Mouse (Mus musculus) layer of hippocampus, adult 6 months (tissue): ENCODE measurements around the gene Olfr1260. TPM values are rescaled to one million over a fixed set of nuclear protein-coding genes. Genes with fewer than 3 reads are reported as not detected.

Source experiments
- long read RNA-seq, 2 experiments: library from polyadenylated mRNA; unstranded; transcript quantifications; one replicate each; pipeline ENCODE4 v2.0.0; 2019 to 2020
- polyA plus RNA-seq: library from polyadenylated mRNA; unstranded; fragments of <200 nt; fragmentation: Nextera tagmentation; gene quantifications from 2 replicates; pipeline ENCODE4 v1.2.3, GENCODE M21; 2021

Gene Olfr1260
- not detected in 2 replicates for polyA plus RNA-seq
- long read RNA-seq, experiment 1, result 0 reads
- long read RNA-seq, experiment 2, result 0 reads

DNA sequence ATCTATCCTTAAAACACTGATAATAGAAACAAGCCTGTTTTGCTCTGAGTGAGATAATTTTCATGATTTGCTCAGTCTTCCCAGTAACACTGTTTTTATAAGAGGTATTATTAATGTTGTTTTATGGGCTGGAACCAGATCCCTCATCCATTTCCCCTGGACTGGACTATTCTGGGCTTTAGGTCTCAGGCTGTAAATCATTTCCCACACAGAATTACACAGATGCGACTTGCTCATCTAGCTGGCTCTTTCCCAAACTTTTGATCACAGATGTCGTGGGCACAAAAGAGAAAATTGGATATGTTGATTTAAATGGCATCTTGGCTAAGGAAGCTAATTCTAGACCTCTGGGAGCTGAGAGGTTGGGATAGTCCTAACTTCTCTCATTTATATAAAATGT, at the start of gene Olfr1260:
Olfr1260 (plus strand) TSS at position 157 of the 400 bp plus-strand sequence.

GRCm38 (mm10) chr2:89927009-89927408, 47.1 kb upstream of the Olfr1260 start, which contains the start of gene Olfr1258:
TSS of gene Olfr1258 (plus strand) at chr2:89927309.

DNA sequence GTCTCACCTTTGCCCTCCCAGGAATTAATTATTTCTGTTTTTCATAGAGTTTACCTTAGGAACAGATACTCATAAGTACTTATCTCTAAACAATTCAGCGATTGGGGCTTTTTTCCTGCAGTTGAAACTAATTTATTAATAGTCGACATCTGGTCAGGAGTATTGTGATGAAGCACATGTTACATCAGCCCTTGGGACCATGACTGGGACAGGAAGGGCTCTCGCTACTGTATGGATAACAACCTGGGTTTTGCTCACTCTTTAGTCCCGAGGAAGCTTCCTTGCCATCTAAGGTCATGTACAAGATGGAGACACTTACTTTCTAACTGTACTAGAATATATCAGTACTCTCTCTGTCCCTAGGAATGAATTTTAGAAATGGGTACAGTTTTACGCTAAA, 25.6 kb upstream of the Olfr1260 start, which contains the start of gene Olfr1259:
Olfr1259 (minus strand) TSS at position 101 of the 400 bp plus-strand sequence.

GRCm38 (mm10) chr2:89990921-89991320, 16.8 kb downstream of the Olfr1260 start, which contains the start of gene Olfr1261:
TSS of gene Olfr1261 (plus strand) at chr2:89991221.

GRCm38 (mm10) chr2:89999845-90000244, 25.7 kb downstream of the Olfr1260 start, which contains the start of gene Olfr1262:
TSS of gene Olfr1262 (plus strand) at chr2:90000145.

DNA sequence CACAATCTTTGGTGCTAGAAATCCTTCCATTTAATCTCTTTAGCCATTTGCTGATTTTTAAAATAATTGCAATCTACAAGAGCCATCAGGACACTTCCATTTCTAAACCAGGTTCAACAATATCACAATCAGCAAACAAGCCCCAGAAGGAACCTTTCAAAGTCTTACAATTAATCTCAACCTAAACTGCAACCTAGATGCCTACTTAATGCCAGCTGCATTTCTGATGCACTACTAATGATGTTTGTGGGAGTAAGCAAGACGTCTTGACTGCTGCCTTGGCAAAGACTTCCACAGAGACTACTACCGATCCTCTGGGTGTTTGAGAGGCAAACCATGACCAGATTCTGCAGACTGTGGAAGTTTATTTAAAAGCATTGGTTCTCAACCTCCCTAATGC, 37.7 kb downstream of the Olfr1260 start, which contains the start of gene Olfr1263:
Olfr1263 (plus strand) TSS at position 301 of the 400 bp plus-strand sequence.

GRCm38 (mm10) chr2:90025477-90025876, 51.3 kb downstream of the Olfr1260 start, which contains the start of gene Olfr1264:
TSS of gene Olfr1264 (minus strand) at chr2:90025577.

Other genes with a start within 250 kb of the Olfr1260 start
- gene Olfr1252, start 249.3 kb upstream of the Olfr1260 start, polyA plus RNA-seq, result not detected in 2 replicates
- gene Olfr1253, start 217.2 kb upstream of the Olfr1260 start, polyA plus RNA-seq, result not detected in 2 replicates
- gene Olfr1254, start 180.7 kb upstream of the Olfr1260 start, polyA plus RNA-seq, result not detected in 2 replicates
- not detected in 2 replicates for gene Olfr1255, start 162.3 kb upstream of the Olfr1260 start, polyA plus RNA-seq
- not detected in 2 replicates for gene Olfr1256, start 132.8 kb upstream of the Olfr1260 start, polyA plus RNA-seq
- not detected in 2 replicates for gene Olfr48, start 126.1 kb upstream of the Olfr1260 start, polyA plus RNA-seq
- not detected in 2 replicates for gene Olfr1257, start 95.9 kb upstream of the Olfr1260 start, polyA plus RNA-seq
- not detected in 2 replicates for gene Olfr1258, start 47.0 kb upstream of the Olfr1260 start, polyA plus RNA-seq
- not detected in 2 replicates for gene Olfr1259, start 25.7 kb upstream of the Olfr1260 start, polyA plus RNA-seq
- not detected in 2 replicates for gene Olfr1261, start 16.9 kb downstream of the Olfr1260 start, polyA plus RNA-seq
- gene Olfr1262, start 25.8 kb downstream of the Olfr1260 start, polyA plus RNA-seq, result not detected in 2 replicates
- not detected in 2 replicates for gene Olfr1263, start 37.8 kb downstream of the Olfr1260 start, polyA plus RNA-seq
- not detected in 2 replicates for gene Olfr1264, start 51.2 kb downstream of the Olfr1260 start, polyA plus RNA-seq
- gene Olfr1265, start 61.0 kb downstream of the Olfr1260 start, polyA plus RNA-seq, result not detected in 2 replicates
- gene Olfr140, start 89.3 kb downstream of the Olfr1260 start, polyA plus RNA-seq, result not detected in 2 replicates
- not detected in 2 replicates for gene Olfr1269, start 147.1 kb downstream of the Olfr1260 start, polyA plus RNA-seq
- not detected in 2 replicates for gene Olfr32, start 168.0 kb downstream of the Olfr1260 start, polyA plus RNA-seq
- gene Olfr1270, start 178.8 kb downstream of the Olfr1260 start, polyA plus RNA-seq, result not detected in 2 replicates